Mouse (Mus musculus): ENCODE data around the gene Dock6.

Dock6 gene

DNA sequence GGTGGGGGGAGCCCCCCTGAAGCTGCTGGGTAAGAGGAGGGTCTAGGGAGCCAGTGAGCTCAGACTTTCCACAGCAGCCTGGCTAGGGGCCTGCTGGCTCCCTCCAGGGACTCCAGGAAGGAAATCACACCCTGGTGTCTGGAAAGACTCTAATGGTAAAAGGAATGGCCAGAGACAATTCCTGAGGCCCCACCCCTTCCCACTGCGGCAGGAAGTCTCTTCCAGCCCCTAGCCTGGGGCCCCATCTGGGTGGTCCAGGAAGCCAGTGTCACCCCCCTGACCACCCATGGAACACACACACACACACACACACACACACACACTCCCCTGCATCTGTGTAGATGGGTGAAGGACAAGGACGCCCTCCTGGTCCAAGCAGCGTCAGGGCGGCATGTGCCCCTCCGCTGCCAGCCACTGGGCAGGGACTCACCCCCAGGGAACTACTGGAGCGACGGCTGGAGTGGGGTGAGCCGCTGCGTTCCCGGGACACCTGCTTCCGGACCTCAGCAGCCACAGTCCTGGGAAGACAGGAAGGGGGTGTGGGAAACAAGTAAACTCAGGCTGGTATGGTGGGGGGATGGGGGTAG, 5.6 kb downstream of the Dock6 start:
- no peak for DNase-seq (ENCODE audit: low read depth, low spot score)

DNA sequence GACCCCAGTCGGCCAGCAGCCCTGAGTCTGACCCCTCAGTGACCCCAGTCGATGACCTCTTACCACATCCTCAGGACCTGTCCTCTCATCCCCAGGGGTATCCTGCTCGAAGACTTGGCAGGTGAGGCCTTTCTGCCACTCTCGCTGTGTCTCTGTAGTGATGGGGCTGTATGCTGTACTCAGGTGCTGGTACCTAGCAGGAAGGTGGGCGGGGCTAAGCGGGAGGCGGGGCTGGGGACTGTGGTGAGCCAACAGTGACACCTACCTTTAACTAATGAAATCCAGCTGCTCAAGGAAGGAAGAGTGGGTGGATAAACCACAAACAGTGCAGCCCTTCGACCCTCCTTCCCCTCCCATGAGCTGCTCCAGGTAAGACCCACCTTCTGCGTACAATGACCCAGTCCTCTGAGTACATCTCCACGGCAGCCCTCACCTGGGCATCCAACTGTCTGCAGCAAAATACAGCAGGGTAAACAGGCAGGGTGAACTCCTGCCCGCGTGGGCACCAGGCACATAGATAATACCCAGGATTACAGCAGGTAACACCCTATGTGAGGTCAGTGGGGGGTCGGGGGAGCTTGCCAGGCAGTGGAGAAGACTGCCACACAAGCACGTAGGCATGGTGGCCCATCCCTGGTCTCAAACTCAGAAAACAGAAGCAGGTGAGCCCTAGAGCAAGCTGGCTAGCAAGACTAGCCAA, 6.9 kb downstream of the Dock6 start:
- no peak for DNase-seq (ENCODE audit: low read depth, low spot score)

DNA sequence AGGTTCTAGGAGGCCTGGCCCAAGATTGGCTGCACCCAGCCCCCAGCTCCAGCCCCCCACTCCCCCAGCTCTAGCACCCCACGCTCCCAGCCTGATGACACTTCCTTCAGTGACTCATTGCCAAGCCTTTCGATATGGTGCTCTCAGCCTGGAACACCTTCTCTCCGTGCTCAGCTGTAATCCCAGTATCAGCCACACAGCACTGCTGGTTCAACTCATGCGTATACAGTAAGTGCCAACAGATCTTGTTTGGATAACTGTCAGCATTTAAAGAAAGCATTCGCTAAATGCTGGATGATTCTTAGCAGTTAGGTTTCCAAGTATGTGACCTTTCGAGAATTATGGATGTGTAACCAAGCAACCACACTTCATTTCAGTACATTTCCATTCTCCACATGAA, 9.3 kb downstream of the Dock6 start:
- no peak for DNase-seq (ENCODE audit: low read depth, low spot score)

DNA sequence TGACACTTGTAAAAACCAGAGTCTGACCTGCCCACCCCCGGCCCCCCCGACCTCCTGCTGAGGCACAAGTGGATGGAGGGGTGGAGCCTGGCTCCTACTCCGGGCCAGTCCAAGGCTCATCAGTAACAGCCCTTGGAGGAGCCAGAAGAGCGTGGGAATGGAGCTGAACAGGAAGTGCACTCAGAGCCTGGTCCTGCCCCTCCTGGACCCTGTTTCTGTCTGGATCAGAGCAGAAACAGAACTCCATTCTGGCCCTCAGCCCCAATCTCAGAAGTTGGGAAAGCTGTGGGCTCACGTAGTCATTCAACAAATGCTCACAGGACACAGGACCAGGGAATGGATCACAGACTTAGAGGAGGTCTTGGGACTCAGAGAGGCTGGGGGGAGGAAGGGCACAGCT, 10.0 kb downstream of the Dock6 start:
- DNase-seq (ENCODE audit: low read depth, low spot score) = no peak

DNA sequence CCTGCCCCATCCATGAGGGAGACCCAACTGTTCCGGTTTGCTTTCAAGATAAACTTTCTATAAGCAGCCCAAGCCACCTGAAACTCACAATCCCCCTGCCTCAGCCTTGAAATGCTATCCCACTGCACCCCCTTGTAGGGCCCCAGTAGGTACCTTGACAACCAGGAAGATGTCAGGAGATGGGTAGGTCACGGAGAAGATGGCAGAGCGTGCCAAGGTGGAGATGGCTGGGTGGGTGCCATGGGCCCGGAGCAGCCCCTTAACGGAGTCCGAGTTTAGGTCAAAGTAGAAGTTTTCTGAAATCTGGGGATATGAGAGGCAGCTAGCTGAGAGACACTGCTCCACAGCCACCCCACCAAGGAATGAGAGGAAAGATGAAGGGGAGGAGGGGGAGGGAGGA, 11.1 kb downstream of the Dock6 start:
- no peak for DNase-seq (ENCODE audit: low read depth, low spot score)

DNA sequence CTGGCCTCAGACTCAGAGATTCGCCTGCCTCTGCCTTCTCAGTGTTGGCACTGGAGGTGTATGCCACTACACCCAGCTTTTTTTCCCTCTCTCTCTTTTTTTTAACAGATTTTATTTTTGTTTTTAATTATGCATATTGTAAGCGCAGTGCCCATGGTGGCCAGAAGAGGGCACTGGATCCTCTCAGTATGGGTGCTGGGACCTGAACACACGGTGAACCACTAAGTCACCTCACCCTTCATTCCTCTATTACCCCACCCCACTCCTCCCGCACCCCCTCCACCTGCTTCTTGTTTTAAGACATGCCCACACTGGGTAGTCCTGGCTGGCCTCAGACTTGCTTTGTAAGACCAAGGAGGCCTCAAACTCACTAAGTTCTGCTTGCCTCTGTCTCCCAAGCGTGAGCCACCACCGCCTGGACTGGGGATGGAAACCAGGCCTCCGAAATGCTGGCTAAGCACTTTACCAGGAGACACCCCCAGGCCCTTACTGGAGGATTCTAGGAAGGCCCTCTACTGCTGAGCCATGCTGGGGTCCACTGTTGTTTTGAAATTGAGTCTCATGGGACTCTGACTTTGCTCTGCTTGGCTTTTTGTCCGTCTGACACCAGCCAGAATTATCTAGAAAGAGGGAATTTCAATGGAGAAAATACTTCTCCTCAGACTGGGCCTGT, 12.2 kb downstream of the Dock6 start:
- no peak for DNase-seq (ENCODE audit: low read depth, low spot score)

DNA sequence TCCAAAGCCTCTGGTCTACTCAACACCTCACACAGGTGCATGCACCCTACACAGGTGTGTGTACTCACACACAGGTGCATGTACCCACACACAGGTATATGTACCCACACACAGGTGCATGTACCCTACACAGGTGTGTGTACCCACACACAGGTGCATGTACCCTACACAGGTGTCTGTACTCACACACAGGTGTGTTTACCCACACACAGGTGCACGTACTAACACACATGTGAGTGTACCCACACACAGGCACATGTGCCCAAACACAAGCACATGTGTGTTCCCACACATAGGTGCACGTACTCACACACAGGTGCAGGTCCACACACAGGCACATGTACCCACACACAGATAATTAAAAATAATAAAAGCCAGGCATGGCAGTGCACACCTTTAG, 14.7 kb downstream of the Dock6 start:
- no peak for DNase-seq (ENCODE audit: low read depth, low spot score)

DNA sequence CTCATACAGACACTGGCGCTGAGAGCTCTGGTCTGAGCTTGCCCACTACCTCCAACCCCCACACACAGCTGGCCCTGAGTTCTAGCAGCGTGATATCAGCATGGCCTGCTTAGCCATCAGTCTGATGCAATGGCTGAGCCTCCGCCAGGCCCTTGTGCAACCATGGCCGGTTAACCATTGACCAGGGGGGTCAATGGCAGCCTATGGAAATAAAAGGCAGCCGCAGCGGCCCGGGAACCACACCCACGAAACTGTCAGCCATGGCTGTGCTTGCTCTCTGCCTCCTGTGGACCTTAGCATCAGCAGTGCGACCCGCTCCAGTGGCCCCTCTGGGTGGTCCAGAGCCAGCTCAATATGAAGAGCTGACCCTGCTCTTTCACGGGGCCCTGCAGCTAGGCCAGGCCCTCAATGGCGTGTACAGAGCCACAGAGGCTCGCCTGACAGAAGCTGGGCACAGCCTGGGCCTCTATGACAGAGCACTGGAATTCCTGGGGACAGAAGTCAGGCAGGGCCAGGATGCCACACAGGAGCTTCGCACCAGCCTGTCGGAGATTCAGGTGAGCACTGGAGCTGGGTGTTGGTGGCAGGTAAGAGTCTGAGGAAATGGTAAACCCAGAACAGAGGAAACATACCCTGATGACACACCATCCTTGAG, 17.1 kb downstream of the Dock6 start, which contains the start of gene Angptl8:
TSS of gene Angptl8 (plus strand) at position 253 of the 655 bp plus-strand sequence.
- no peak for DNase-seq (ENCODE audit: low read depth, low spot score)

DNA sequence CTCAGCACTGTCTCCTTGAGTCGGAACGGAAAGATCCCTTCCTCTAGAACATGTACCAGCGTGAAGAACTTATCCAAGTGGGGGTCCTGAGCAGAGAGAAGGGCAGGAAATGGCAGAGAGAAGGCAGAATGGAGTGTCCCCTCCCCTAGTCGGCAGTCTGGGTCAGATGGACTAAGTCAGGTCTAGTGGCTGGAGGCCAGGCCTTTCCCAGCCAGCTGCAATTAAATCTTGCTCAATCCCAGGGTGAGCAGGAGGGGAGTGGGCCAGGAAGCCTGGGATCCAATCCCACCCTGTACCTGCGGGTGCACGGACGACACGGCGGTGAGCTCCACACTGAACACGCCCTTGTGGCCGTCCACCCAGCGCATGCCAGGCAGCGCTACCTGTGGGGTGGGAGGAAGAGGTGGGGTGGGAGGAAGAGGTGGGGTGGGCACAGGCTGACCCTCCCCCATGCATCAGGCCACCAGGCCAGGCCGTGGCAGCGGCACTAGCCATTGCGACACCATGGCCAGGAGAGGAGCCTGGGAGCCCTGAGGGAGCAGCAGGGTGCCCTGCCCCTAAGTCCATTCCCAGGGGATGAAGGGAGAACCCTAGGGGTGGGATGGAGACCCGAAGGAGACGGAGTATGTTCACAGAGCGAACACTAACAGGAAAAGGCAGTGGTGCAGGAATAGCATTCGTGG, 20.7 kb downstream of the Dock6 start:
- no peak for DNase-seq (ENCODE audit: low read depth, low spot score)

DNA sequence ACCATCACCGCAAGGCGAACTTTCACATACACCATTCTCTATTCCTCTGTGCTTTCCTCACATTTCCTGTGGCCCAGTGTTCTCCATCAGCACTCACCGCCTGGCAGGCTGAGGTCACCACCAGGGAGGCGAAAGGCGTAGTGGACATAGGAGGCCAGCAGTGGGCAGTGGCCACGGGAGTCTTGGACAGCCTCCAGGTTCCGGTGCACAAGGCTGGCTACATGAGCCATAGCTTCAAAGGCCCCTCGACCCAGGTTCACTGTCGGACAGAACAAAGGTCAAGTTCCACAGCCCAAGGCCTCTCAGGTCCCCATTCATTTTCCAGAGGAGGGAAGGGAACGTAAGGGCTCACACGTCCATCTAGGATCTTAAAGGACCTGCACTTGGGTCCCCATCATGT, 21.5 kb downstream of the Dock6 start:
- no peak for DNase-seq (ENCODE audit: low read depth, low spot score)

DNA sequence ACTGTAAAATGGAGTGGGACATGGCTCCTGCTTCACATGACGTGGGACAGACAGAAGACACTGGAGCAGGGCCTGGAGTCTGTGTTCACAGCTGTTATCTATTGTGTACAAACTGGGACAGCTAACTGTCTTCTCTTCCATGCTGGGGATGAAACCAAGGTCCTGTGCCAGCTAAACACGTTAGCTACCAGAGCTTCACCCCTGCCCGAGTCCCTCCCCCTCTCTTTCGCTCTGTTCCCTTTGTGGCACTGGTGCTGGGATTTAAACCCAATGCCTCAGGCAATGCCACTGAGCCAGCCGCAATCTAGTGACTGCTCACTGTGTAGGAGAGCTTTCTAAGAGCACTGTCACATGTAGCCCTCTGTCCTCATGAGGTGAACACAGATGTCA, 22.0 kb downstream of the Dock6 start:
- no peak for DNase-seq (ENCODE audit: low read depth, low spot score)

DNA sequence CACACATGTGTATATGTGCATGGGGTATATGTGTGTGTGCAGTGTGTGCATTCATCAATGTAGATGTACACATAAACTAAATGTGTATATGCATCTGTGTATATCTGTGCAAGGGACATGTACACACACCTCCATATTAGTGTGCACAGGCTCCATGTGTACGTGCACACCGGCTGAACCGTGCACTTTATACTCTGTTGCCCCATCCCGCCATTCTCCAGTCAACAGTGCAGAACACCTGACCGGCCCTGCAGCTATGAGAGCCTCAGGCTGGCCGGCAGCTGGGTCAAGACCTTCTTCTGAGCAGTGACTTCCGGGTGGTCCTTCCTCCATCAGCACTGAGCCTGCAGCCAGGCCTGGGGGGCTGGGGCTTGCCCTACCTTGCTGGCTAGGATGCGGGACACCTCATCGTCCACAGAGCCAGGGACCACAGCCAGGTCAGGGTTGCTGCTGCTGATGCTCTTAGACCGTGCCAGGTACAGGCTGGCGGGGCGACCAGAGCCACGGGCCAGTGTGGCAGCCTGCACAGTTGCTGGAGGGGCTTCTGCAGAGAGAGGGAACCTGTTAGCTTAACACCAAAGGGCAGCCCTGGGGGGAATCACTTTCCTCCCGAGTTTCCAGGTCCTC, 22.5 kb downstream of the Dock6 start:
- no peak for DNase-seq (ENCODE audit: low read depth, low spot score)

DNA sequence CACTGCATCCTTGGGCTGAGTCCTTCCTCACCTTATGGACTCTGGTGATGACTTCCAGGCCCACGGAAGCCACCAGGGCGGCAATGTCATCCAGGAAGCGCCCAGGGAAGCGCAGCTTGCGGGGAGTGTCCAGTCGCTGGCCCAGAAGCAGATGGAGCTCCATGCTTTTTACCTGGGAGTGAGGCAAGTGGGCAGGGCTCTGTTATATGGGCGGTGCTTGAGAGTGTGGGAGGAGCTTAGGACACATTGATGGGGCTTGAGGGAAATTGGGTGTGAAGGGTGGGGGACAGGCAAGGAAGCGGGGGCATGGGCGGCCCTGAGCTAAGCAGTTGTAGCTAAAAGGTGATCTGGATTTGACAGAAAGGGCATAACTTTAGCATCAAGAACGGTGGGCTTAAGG, 28.1 kb downstream of the Dock6 start:
- DNase-seq (ENCODE audit: low read depth, low spot score) = no peak

DNA sequence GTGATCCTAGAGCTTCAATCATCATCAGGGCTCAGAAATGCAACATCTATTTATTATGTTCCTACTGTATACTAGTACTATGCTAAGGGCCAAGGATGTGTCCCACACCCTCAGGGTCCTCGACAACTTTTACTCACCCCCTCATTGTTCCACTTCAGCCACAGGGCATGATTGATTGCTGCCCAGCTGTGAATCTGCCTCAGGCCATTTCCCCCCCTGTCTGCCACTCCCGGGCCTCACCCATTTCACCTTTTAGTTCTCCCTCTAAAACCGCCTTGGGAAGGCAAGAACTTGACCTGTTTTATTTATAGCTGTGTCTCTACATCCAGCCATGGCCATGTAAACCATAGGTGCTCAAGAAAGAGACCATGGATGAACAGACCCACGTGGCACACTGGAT, 28.5 kb downstream of the Dock6 start:
- DNase-seq (ENCODE audit: low read depth, low spot score) = no peak

DNA sequence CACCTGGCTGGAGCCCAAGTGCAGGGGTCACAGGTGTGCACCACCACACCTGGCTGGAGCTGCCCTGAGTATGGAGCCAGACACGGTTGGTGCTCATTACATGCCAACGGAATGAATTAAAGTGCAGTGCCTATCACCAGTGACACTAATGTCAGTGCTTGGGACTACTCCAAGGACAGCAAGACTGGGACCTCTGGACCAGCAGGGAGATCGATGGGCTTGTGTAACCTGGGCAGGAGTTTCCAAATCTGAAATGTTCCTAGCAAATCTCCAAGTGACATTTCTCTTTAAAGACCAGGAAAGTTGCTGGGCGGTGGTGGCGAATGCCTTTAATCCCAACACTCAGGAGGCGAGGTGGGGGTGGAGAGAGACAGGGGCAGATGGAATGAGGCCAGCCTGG, 29.7 kb downstream of the Dock6 start:
- DNase-seq (ENCODE audit: low read depth, low spot score) = no peak

DNA sequence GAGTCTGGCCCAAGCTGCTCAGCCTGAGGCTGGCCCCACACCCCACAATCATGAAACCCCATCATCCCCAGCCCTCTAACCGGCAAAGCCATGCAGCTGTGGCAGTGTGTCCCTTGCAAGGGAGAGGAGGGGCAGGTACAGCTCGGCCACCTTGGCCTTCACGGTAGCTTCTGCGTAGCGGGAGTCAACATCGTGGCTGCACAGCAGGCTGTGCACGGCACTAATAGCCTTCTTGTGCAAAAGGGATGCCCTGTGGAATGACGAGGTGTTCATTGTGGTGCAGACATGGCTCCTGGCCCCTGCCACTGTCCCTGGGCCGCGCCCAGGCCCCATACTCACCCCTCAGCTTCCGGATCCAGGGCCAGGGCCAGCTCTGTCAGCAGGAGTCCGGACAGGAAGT, 32.3 kb downstream of the Dock6 start:
- DNase-seq (ENCODE audit: low read depth, low spot score) = no peak

DNA sequence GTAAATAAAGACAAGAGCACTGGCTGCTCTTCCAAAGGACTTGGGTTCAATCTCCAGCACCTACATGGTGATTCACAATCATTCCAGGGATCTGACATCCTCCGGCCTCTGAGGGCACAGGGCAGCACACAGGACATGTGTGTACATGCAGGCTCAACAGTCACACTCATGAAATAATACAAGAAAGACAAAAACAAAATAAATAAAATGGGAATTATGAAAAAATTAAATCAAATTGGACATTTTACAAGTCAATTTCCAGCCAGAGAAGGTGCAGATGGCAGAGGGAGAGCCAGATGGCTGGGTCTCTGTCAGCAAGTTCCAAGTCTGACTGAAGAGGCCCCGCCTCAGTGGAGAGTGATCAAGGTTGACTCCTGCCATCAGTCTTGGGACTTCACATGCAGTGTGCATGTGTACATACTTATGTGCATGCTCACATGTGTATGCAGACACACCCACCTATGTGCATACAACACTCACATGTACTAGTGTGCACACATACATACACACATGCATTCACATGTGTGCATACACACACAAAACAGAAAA, 33.2 kb downstream of the Dock6 start:
- no peak for DNase-seq (ENCODE audit: low read depth, low spot score)

DNA sequence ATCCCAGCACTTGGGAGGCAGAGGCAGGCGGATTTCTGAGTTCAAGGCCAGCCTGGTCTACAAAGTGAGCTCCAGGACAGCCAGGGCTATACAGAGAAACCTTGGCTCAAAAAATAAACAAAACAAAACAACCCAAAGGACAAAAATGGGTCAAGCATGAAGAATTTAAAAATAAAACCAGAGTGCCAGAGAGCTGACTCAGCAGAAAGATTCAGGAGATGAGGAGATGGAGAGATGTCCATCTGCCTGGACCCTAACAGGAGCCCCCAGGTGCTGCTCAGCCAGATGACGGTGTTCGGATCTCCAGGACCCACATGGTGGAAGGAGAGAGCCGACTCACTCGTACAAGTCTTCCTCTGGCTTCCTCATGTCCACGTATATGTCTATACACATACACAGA, 33.9 kb downstream of the Dock6 start:
- no peak for DNase-seq (ENCODE audit: low read depth, low spot score)

DNA sequence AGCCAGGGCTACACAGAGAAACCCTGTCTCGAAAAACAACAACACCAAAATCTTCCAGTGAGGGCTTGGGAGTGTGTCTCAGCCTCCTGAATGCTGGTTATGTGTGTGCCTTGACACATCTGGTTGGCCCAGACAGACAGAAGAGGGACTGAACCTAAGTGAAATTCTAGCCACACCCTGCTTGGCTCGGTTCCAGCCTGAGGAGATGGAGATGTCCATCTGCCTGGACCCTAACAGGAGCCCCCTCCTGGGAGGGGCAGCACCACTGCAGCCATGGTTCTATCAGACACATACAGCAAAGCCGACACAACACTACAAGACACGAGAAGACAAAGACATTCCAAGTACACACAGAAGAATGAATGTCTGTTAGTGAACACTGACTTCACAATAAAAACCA, 34.3 kb downstream of the Dock6 start:
- DNase-seq (ENCODE audit: low read depth, low spot score) = no peak

DNA sequence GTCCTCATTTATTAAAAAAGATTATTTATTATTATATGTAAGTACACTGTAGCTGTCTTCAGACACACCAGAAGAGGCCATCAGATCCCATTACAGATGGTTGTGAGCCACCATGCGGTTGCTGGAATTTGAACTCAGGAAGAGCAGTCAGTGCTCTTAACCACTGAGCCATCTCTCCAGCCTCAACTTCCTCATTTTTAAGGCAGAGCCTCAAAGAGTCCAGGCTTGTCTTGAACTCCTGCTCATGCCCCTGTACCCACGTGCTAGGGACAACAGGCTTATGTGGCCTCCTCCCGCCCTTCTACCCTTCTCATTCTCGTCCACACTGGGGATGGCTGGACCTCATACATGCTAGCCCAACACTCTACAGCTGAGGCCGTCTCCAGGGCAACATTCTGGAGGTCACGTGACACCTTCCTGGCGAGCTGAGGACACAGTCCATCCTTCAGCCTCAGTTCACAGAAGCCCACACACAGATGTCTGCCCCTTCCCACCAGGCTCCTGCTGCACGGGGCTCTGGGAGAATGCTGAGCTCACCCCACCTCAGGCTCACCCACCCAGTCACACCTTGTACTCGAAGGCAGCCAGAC, 35.6 kb downstream of the Dock6 start:
- DNase-seq (ENCODE audit: low read depth, low spot score) = no peak

DNA sequence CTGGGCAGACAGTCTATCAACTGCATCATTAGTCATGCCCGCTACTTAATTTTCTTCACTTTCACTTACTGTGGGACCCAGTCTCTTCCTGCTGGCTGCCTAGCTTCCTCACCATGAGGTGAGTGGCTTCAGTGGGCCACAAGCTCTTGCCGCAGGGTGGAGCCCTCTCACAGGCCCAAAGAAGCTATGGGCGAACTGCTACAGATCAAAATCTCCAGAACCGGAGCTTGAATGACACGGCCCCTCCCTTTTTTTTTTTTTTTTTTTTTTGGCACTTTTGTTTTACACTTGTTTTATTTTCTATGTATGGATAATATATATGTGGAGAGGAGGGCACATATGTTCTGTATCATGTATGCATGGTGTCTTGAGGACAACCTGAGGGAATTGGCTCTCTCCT, 41.3 kb downstream of the Dock6 start:
- no peak for DNase-seq (ENCODE audit: low read depth, low spot score)
